Mouse (Mus musculus) Muller cell, postnatal 12 days (primary cell): Measurements from ENCODE around the gene Olfr1284.
"Not testable (repeated sequence)": the region's sequence is repeated elsewhere in the genome, so short reads cannot be mapped to it uniquely, and the experiment has no call there.

Experiments used
- DNase-seq: peaks from one replicate; pipeline ENCODE4 v3.0.0-alpha.2; 2015; ENCODE audit errors: inconsistent ontology term

Gene Olfr1284

GRCm38 (mm10) chr2:111375222-111375621 is at the start of gene Olfr1284:
Gene Olfr1284, plus strand, starts transcription at chr2:111375522.
- no peak for DNase-seq

GRCm38 (mm10) chr2:111326220-111326619 is 49.1 kb upstream of the Olfr1284 start, which contains the start of gene Olfr1281:
Gene Olfr1281, plus strand, starts transcription at chr2:111326520.
- no peak for DNase-seq

GRCm38 (mm10) chr2:111333721-111334120 is 41.6 kb upstream of the Olfr1284 start:
- not testable (repeated sequence) for DNase-seq

GRCm38 (mm10) chr2:111335976-111336375 is 39.3 kb upstream of the Olfr1284 start, which contains the start of gene Olfr1282:
Gene Olfr1282, minus strand, starts transcription at chr2:111336076.
- DNase-seq, result no peak

GRCm38 (mm10) chr2:111366490-111366889 is 8.8 kb upstream of the Olfr1284 start, which contains the start of gene Olfr1283:
Gene Olfr1283, plus strand, starts transcription at chr2:111366790.
- DNase-seq, result no peak

GRCm38 (mm10) chr2:111422931-111423330 is 47.6 kb downstream of the Olfr1284 start, which contains the start of gene Olfr1286:
Gene Olfr1286, minus strand, starts transcription at chr2:111423115.
- DNase-seq, result no peak
